Mouse (Mus musculus) midbrain, embryonic 14.5 days (tissue): ENCODE results near the gene Mdga2. TPM values are rescaled to one million over a fixed set of nuclear protein-coding genes. Genes with fewer than 3 reads are reported as not detected.
A peak's percentile ranks its signal among the peaks of the same experiment; 100 is the strongest.

Experiments used
- ATAC-seq: fragments of 200-750 bp; cut with Nextera tagmentation; 2 replicates; pipeline ENCODE4 v1.8.0; 2017; ENCODE audit warnings: moderate number of reproducible peaks, moderate library complexity; ENCODE audit not compliant: low FRiP score, low TSS enrichment
- DNase-seq: peaks from one replicate; pipeline ENCODE4 v3.0.0-alpha.2; 2015
- H3K27ac ChIP-seq: fragments of 300-500 bp; sonication (generic); replicated peaks from 2 replicates; pipeline ENCODE4 v1.5.1; 2014; ENCODE audit warnings: mild to moderate bottlenecking, low read depth, low read length, moderate library complexity
- H3K27me3 ChIP-seq: fragments of 300-500 bp; sonication (generic); 2 replicates; pipeline ENCODE4 v1.6.1; 2014; ENCODE audit warnings: low read length, control low read depth, mixed read lengths; ENCODE audit not compliant: control insufficient read depth, insufficient read depth
- H3K36me3 ChIP-seq: fragments of 300-500 bp; sonication (generic); 2 replicates; pipeline ENCODE4 v1.6.1; 2014; ENCODE audit warnings: low read length, control low read depth; ENCODE audit not compliant: control insufficient read depth, insufficient read depth
- H3K4me1 ChIP-seq: fragments of 300-500 bp; sonication (generic); 2 replicates; pipeline ENCODE4 v1.6.1; 2014; ENCODE audit warnings: mild to moderate bottlenecking, antibody characterized with exemption, low read length, control low read depth; ENCODE audit not compliant: control insufficient read depth, insufficient read depth
- H3K4me2 ChIP-seq: fragments of 300-500 bp; sonication (generic); 2 replicates; pipeline ENCODE4 v1.6.1; 2014; ENCODE audit warnings: mild to moderate bottlenecking, low read length, moderate library complexity
- H3K4me3 ChIP-seq: fragments of 300-500 bp; sonication (generic); replicated peaks from 2 replicates; pipeline ENCODE4 v1.5.1; 2014; ENCODE audit warnings: low read depth, low read length
- H3K9ac ChIP-seq: fragments of 300-500 bp; sonication (generic); replicated peaks from 2 replicates; pipeline ENCODE4 v1.6.1; 2014; ENCODE audit warnings: mild to moderate bottlenecking, low read length, moderate library complexity
- H3K9me3 ChIP-seq: fragments of 300-500 bp; sonication (generic); 2 replicates; pipeline ENCODE4 v1.6.1; 2016; ENCODE audit warnings: low read length, control low read depth, mixed read lengths; ENCODE audit not compliant: control insufficient read depth
- WGBS: fragments of 180-500 bp; shearing (Covaris S2); extraction: QIAGEN DNeasy Blood & Tissue Kit; methylation state at CpG from one replicate; pipeline ENCODE4 v1.1.7; 2014; 5-methylcytosine and 5-hydroxymethylcytosine counted together
- polyA plus RNA-seq: library from polyadenylated mRNA; unstranded; fragments of >200 nt; fragmentation: Nextera tagmentation; extraction: Ambion mirVana; gene quantifications from 2 replicates; pipeline ENCODE4 v1.2.1, GENCODE M21; 2014

The Mdga2 gene
- 25.1 and 26.5 TPM in 2 replicates for polyA plus RNA-seq

GRCm38 (mm10) chr12:67222221-67223025 is at the start of gene Mdga2:
Gene Mdga2 (minus strand): TSS chr12:67222549.
- Histone ChIP-seq H3K9ac (peak within 1 kb of the TSS; percentile 72), H3K27me3 (no peaks in the 10 kb centered on the region), H3K36me3 (no peaks in the 10 kb centered on the region), H3K27ac (peak within 1 kb of the TSS; percentile 94), H3K4me3 (peak within 1 kb of the TSS; percentile 82), H3K4me1 (peaks cover 6% of the 10 kb centered on the region), H3K4me2 (peak within 1 kb of the TSS; percentile 83), H3K9me3 (no peaks in the 10 kb centered on the region)
- DNase-seq (peak; percentile 79), ATAC-seq (peak; percentile 74)
- WGBS, result under 1% methylated on average over 58 of the region's 61 CpGs

- no peaks in the 10 kb centered on the region for H3K36me3 ChIP-seq
- H3K27me3 ChIP-seq, result no peaks in the 10 kb centered on the region
- no peak overlapping the region for H3K27ac ChIP-seq
- no peaks in the 10 kb centered on the region for H3K9me3 ChIP-seq
- no peaks in the 10 kb centered on the region for H3K4me1 ChIP-seq
- no peak overlapping the region for H3K9ac ChIP-seq
- no peak for ATAC-seq
- 87% methylated on average over 1 of the region's 1 CpGs for WGBS
- DNase-seq, result peak; percentile 10
- no peak overlapping the region for H3K4me3 ChIP-seq
- no peak overlapping the region for H3K4me2 ChIP-seq
Measured at GRCm38 (mm10) chr12:67267409-67267808, 45.1 kb upstream of the Mdga2 start.

- ATAC-seq (no peak), DNase-seq (peak; percentile 68)
- Histone ChIP-seq H3K36me3 (no peaks in the 10 kb centered on the region), H3K4me3 (no peak overlapping the region), H3K27ac (no peak overlapping the region), H3K9me3 (no peaks in the 10 kb centered on the region), H3K4me2 (peak overlapping the region; percentile 83), H3K4me1 (peaks cover 6% of the 10 kb centered on the region), H3K9ac (no peak overlapping the region), H3K27me3 (no peaks in the 10 kb centered on the region)
- WGBS, result 48% methylated on average over 1 of the region's 1 CpGs
Measured at GRCm38 (mm10) chr12:67223530-67223929, 1.2 kb upstream of the Mdga2 start.

- Histone ChIP-seq H3K27me3 (no peaks in the 10 kb centered on the region), H3K4me1 (peaks cover 6% of the 10 kb centered on the region), H3K9ac (peak overlapping the region; percentile 72), H3K4me3 (peak overlapping the region; percentile 82), H3K4me2 (peak overlapping the region; percentile 83), H3K27ac (peak overlapping the region; percentile 94), H3K36me3 (no peaks in the 10 kb centered on the region), H3K9me3 (no peaks in the 10 kb centered on the region)
- under 1% methylated on average over 78 of the region's 78 CpGs for WGBS
- DNase-seq, result peak; percentile 83
- peak; percentile 74 for ATAC-seq
Measured at GRCm38 (mm10) chr12:67221329-67222220, 774 bp downstream of the Mdga2 start.

- peak overlapping the region; percentile 72 for H3K9ac ChIP-seq
- DNase-seq (peak; percentile 82), ATAC-seq (peak; percentile 21; the same call in 1 of the 2 replicates)
- under 1% methylated on average over 43 of the region's 43 CpGs for WGBS
- peaks cover 6% of the 10 kb centered on the region for H3K4me1 ChIP-seq
- H3K27ac ChIP-seq, result peak overlapping the region; percentile 94
- peak overlapping the region; percentile 82 for H3K4me3 ChIP-seq
- H3K27me3 ChIP-seq, result no peaks in the 10 kb centered on the region
- H3K4me2 ChIP-seq, result peak overlapping the region; percentile 83
- H3K9me3 ChIP-seq, result no peaks in the 10 kb centered on the region
- no peaks in the 10 kb centered on the region for H3K36me3 ChIP-seq
Measured at GRCm38 (mm10) chr12:67220641-67221231, 1.6 kb downstream of the Mdga2 start.

GRCm38 (mm10) chr12:67220041-67220440 is 2.3 kb downstream of the Mdga2 start:
- Histone ChIP-seq H3K9me3 (no peaks in the 10 kb centered on the region), H3K4me3 (peak overlapping the region; percentile 82), H3K4me1 (peaks cover 6% of the 10 kb centered on the region), H3K9ac (peak overlapping the region; percentile 72), H3K27ac (peak overlapping the region; percentile 94), H3K36me3 (no peaks in the 10 kb centered on the region), H3K4me2 (peak overlapping the region; percentile 83), H3K27me3 (no peaks in the 10 kb centered on the region)
- no peak for ATAC-seq
- 1% methylated on average over 6 of the region's 6 CpGs for WGBS
- DNase-seq, result peak; percentile 60

GRCm38 (mm10) chr12:67219564-67219963 is 2.8 kb downstream of the Mdga2 start:
- ATAC-seq (no peak), DNase-seq (peak; percentile 37)
- H3K4me2 ChIP-seq, result peak overlapping the region; percentile 83
- H3K36me3 ChIP-seq, result no peaks in the 10 kb centered on the region
- no peaks in the 10 kb centered on the region for H3K27me3 ChIP-seq
- H3K27ac ChIP-seq, result no peak overlapping the region
- peak overlapping the region; percentile 82 for H3K4me3 ChIP-seq
- no peaks in the 10 kb centered on the region for H3K9me3 ChIP-seq
- peak overlapping the region; percentile 7; the same call in 1 of the 2 replicates for H3K9ac ChIP-seq
- WGBS, result 26% methylated on average over 5 of the region's 5 CpGs
- H3K4me1 ChIP-seq, result peaks cover 6% of the 10 kb centered on the region

- WGBS, result 79% methylated on average over 2 of the region's 2 CpGs
- Histone ChIP-seq H3K9me3 (no peaks in the 10 kb centered on the region), H3K9ac (no peak overlapping the region), H3K27me3 (no peaks in the 10 kb centered on the region), H3K4me1 (no peaks in the 10 kb centered on the region), H3K27ac (no peak overlapping the region), H3K36me3 (no peaks in the 10 kb centered on the region), H3K4me3 (no peak overlapping the region), H3K4me2 (no peak overlapping the region)
- no peak for DNase-seq
- no peak for ATAC-seq
Measured at GRCm38 (mm10) chr12:67212801-67213200, 9.5 kb downstream of the Mdga2 start.
